Mouse (Mus musculus) layer of hippocampus, postnatal 10 days (tissue): ENCODE measurements at regions not wholly inside any gene's neighbourhood (a gene's known extent, or its start where the extent isn't known, plus 50 kb on each side); places are given as distances from the start of the nearest gene placed in this dataset.
A peak's percentile ranks its signal among the peaks of the same experiment; 100 is the strongest.

ENCODE experiments used
- DNase-seq, 2 experiments: peaks; one replicate each; pipeline ENCODE4 v3.0.0; 2021; ENCODE audit warnings: low spot score in 2 of 2

DNA sequence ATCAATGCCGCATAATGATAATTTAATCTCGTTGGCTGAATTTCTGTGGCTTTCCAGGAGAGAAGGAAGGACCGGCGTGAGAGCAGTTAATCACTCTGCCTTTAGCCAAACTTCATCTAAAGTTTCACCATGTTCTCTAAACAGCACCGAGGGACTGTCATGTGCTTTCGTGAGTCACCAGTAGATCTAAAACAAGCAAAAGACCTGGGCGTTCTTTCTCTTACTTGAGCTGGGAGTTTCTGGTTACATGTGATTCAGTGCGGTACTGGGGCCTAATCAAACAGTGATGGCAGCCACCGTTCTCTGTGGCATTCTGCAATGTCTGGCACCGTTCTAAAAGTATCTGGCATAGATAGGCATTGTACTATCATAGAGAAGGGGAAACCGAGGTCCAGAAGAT, 266.7 kb downstream of the Tle3 start:
- no peak for DNase-seq

DNA sequence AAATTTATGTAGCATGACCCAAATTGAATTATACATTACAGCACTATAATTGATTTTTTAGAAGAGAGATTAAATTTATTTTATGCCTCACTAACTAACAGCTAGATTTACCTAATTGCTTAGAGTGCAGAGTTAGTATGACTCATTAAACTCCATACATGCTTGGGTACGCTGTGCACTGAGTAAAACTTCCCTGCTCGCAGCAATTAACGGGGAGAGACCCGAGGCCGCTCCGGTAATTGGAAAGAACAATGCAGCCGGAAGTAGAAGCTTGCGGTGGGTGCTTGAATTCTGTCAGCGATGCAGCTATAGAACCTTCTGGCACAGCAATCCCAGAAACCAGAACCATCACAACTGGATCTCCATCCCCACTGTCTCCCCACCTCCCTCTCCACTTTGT, 261.8 kb downstream of the Tle3 start:
- no peak for DNase-seq

DNA sequence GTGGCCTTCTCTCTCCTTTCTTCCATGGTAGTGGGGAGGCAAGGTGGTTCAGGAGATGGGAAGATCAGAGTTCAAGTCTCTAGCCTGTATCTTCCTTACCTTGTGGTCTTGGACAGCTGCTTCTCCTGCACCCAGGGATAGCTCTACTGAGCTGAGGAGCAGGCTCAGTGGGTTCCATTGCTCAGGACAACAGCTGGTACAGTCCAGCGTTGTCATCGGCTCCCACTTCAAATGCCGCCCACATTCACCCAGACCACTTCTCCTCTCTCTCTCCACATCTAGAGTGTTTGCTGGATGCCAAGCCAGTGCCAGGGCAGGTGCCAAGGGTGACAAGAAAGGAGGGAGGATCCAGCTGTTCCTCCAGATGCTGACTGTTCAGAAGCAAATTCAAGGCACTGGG, 260.4 kb downstream of the Tle3 start:
- DNase-seq = no peak

DNA sequence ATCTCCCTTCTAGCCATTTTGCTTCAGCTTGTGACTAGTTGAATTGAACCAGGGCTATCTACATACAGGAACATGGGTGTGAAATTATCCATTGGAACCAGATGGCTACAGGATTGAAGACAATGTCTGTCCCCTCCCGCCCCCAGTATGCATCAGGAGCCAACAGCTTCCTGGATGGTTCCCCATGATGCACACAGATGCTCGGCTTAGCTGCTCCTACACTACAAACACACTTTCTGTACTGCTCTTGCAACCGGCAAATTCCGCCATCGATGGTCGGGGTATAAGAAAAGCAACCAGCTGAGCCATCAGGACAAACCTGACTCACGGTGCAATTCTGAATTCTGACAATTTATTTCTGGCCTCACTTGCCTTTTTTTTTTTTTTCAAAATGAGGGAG, 258.9 kb downstream of the Tle3 start:
- no peak for DNase-seq

GRCm38 (mm10) chr9:61627801-61628574, 255.8 kb downstream of the Tle3 start:
- no peak for DNase-seq

- DNase-seq = peak in 1 of 2 experiments; percentile 35
Observed at GRCm38 (mm10) chr9:61622933-61623332, 250.8 kb downstream of the Tle3 start.

- no peak for DNase-seq
Observed at GRCm38 (mm10) chr9:61621939-61622338, 249.8 kb downstream of the Tle3 start.

DNA sequence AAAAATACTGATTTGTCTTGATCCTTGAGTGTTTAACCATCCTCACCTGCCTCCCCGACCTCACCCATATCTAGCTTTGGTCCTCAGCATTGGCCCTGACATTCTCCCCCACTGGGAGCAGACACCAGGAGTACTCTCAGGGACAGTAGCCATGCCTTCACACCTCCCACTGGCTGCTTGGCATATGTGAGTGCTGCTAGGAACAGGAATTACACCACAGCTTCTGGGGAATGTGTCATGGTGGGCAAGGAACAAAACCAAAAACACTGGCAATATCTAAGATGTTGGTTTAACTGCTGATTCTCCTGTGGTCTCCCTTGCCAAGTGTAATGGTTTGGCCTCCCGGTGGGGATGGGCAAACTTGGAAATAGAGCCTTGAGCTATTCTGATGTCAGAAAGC, 248.6 kb downstream of the Tle3 start:
- no peak for DNase-seq

- no peak for DNase-seq
Observed at GRCm38 (mm10) chr9:61620105-61620504, 247.9 kb downstream of the Tle3 start.

DNA sequence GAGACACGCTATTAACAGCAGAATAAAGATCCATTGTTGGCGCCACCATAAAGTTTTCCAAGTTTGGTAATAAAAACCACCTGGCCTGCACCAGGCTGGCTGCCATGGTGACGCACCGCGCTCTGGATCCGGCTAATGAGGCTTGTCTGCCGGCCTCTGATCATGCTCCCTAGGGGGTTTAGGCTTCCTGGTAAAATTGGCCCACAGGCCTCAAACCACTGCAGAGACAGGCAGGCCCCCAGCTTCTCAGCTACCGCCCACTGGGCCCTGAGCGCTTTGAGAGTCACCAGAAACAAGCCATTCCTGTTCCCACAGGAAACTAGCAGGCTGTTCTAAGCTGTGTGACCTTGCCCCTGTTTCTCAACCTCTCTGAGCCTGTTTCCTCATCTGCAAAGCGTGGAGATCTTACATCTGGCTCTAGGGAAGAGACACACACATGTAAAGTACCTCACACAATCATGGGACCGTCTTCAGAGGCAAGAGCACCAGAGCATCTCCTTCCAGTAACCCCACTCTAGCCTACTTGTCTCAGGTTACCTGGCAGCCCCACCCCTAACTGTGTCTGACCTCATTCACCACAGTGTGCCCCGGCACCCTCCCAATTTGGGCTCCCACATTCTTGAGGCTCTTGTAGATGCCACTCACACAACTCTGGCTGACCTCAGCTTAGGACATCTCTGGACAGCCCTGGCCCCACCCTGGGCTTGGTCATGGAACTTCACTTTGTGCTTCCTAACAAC, 246.5 kb downstream of the Tle3 start:
- DNase-seq = peak; percentile 40 to 54

- DNase-seq = no peak
Observed at GRCm38 (mm10) chr9:61617979-61618378, 245.8 kb downstream of the Tle3 start.

- DNase-seq = no peak
Observed at GRCm38 (mm10) chr9:61615556-61615955, 243.4 kb downstream of the Tle3 start.

DNA sequence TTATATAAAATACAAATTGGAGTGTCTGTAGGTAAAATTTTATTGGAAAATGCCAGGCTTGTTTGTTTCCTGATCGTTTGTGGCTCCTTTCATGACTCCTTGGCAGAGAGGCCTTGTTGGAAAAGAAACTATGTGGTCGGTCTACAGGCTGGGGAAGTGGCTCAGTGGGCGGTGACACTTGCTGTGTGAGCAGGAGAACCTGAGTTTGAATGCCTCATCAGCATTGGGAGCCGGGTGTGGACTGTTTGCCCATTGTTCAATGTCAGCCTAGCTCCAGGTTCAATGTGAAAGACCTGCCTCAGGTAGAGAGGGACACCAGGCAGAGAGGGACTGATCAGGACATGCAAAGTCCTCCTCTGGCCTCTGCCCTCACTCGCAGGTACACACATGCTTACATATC, 235.4 kb downstream of the Tle3 start:
- DNase-seq = no peak

DNA sequence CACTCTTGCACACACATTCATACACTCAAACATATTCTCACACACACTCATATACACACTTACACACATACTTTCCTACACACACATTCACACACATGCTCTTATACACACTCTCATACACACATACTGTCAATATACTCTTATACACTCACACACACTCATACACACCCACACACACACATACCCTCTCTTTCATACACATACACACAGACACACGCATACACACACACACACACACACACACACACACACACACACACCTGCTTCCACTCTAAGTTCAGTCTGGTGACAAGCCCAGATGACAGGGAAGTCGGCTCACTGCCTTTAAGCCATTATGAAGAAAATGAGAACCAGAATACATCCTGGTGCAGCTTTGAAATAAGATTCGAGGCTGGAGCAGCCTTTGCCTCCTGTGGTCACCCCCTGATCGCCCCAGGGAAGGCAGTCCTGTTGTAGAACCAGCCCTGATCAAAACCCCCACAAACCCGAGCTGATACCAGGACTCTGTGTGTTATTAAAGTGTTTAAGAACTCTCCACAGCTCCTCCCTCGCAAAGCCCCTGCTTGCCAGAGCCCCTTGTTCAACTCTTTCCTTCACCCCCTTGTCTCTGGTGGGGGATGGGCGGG, 230.3 kb downstream of the Tle3 start:
- DNase-seq = no peak

DNA sequence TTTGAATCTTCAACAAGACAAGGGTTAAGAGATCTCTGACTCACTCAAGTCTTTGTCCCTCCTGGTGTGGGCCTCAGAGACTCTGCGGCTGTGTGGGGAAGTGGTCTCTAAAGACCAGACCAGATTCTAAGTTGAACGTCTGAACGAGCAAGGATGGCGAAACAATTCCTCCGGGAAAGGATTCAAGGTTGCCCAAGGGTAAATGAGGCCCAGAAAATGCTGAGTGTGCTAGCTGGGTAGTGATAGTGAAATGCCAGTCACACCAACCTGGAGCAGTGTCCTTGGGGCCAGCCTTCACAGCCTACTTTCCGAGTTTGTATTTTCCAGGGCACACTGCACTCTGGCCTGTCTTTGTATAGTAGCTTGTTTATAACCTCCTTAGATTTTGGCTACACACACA, 229.7 kb downstream of the Tle3 start:
- DNase-seq = no peak

GRCm38 (mm10) chr9:61597287-61597686, 225.1 kb downstream of the Tle3 start:
- no peak for DNase-seq

DNA sequence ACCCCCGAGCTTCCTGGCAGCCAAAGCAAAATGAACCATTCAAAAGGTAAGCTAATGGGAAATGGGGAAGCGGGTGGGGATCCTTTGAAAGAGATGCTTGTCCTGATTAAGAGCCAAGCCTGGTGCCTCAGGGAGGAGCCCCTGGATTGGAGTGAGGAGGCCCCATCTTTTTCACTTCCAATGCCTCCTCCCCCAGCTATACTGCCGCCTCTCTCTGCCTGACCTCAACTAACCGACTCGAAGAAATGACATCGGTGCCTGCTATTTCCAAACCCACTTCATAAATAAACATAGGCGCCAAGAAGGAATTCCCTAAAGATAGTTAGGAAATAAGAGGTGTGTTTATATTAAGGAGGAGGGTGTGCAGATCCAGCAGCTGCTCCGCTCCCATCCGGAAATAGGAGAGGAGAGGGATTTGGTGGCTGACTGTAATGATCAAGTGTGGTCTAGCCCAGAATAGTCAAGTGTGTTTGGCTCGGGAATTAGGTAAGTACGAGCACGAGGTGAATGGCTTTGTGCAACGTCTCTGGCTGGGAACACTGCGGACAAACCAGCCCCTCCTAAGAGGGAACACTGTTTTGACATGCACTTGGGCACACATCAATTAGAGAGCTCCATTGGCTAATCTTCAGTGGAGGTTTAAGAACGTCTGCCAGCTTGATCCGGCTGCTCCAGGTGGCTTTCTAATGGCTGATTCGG, 224.4 kb downstream of the Tle3 start:
- DNase-seq = no peak

DNA sequence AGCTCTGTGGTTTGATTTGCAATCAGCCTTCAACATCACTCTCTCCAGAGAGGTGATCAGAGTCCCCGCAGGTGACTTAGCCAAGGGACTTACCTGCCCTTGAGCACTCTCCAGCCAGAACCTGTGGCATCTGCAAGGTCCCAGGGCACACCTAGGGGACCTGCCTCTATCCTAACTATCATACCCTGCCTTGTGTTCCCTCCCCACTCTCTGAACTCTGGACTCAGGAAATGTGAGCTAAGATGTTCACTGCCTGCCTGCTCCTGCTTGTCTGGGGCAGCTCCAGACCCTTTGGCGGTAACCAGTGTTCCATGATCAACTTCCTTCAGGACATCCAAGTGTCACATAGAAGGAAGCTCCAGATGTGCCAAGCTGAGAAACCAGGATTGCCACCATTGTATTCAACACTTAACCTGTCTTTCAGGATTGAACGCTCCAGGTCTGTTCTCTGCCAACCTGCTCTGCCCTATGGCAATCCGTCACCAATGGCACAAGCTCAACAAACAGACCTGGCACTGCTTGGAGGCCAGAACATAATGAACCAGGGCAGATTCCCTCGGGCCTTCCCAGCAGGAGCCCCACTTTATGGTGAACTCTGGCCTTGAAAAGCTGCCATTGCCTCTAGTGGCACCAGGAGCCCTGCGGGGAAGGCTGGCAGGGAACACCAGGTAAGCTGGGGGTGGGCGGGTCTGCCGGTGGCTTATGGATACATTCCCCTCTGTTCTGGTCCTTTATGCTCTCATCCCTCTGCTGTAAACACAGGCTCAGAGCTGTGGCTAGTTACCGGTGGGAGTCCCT, 223.2 kb downstream of the Tle3 start:
- DNase-seq = no peak

DNA sequence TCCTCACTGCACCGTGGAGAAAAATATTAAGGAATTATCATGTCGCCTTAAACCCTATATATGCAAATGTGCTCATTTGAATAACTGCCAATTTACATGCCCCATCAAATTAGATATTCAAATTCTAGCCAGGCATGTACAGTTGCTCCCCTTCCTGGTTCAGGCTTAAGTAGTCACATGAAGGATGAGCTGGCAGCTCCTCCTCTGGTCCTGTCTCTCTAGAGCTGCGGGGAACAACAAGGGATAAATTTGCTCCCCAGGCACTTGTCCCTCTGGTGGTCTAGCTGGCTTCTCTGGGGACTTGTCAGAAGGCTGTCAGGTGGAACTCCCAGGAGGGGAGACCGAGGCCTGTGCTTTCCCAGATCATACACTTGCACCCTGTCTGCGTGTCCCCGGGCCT, 221.8 kb downstream of the Tle3 start:
- no peak for DNase-seq

DNA sequence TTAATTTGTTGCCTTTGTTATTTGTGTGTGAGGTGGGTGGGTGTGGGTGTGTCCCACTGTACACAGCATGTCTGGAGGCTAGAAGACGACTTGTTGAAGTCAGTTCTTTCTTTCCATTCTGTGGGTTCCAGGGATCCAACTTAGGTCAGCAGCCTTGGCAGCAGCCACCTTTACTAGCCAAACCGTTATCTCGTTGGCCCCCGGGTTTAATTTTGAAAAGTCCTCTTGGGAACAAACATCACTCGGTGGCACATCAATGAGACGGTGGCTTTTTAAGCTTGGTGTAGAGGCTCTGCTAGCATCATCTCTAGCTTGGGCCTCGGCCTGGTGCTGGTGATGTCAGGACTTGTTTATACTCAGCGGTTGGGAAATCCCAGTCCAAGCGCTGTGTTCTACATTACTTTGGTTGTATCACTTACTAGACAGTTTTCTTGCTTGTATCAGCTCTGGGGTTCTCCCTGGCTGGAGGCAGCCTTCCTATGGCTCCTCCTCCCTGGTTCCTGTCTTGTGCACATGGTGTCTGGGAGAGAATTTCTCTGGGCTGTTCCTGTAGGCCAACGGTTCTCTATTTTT, 217.6 kb downstream of the Tle3 start:
- no peak for DNase-seq
